Mouse (Mus musculus) right cerebral cortex, postnatal 14 days (tissue): ENCODE results near the gene Tenm2.

ENCODE experiments used
- DNase-seq: peaks from one replicate; pipeline ENCODE4 v3.0.0; 2022

Tenm2 gene

DNA sequence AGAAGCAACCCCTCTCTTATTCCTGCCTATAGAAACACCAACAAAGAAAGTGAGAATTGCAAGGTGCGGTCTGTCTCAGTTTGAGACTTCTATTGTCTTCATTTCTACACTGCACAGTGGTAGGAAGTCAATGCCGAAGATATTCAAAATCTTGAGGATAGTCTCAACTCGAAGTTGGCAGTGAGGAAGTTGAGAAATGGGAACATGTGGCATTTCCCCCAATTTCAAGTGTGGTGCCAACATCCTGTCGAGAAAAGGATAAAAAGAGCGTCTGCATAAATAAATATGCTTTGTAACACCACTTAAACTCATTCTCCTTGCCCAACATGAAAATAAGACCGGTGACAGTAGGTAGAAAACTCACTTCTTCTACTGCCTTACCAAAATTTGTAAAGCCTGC, 898.7 kb downstream of the Tenm2 start:
- DNase-seq: no peak

DNA sequence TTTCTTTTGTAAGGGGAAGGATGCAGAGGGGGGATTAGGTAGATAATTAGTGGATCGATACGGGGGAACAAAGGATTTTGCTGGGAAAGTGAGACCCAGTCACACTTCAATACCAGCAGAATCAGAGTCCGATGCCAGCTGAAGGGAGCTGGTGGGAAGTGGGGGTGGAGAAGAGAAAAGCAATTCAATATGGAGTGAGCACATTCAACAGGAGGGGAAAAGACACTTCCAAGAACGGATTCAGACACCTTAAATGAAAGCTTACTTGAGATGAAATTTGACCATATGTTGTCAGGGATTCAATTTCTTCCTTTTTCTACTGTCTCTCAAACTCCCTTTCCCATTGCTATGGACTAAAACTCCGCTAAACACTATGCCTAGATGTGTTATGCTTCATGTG, 900.6 kb downstream of the Tenm2 start:
- no peak for DNase-seq

DNA sequence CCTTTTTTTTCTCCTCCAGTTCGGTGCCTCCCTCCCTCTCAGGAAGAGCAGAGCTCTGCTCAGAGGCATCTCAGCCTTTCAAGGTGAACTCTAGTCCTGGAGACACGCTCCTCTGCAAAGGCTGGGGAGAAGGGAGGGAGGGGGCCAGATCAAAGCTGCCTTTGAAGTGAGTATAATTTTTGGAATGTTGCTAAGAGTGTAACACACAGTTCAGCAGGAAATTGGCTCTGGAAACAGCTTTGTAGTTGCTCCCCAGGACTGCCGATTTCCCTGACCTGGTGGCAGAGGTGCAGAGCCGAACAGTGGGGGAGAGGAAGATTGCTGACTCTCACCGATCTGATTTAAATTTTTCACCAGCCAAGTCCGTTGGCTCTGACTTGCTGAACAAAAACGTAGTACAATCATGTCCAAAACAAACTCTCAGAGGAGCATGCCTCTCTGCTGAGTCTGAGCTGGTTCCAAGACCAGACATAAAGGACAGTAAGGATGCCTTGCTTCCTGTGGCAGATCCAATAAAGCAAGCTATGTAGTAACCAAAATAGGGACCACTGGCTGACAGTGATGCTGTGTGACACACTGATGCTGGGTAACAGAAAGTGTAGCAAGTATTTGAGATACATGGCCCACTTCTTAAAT, 901.5 kb downstream of the Tenm2 start:
- no peak for DNase-seq

DNA sequence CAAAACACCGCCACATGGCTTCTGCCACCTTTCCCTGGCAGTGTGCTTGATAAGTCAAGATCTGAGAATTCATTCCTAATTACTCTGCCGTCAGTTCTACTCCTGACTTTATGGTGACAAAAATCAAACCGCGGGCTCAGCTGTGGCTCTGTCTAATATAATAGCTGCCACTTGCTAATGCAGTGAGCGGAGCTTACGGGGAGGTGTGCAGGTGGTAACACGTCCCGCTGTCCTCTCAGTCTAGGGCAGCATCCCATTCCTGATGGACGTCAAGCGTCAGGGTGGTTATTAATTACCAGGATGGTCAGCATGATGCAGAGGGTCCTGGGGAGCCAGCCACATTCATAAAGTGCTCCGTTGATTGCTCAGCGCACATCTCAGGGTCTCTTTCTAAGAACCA, 903.5 kb downstream of the Tenm2 start:
- no peak for DNase-seq

DNA sequence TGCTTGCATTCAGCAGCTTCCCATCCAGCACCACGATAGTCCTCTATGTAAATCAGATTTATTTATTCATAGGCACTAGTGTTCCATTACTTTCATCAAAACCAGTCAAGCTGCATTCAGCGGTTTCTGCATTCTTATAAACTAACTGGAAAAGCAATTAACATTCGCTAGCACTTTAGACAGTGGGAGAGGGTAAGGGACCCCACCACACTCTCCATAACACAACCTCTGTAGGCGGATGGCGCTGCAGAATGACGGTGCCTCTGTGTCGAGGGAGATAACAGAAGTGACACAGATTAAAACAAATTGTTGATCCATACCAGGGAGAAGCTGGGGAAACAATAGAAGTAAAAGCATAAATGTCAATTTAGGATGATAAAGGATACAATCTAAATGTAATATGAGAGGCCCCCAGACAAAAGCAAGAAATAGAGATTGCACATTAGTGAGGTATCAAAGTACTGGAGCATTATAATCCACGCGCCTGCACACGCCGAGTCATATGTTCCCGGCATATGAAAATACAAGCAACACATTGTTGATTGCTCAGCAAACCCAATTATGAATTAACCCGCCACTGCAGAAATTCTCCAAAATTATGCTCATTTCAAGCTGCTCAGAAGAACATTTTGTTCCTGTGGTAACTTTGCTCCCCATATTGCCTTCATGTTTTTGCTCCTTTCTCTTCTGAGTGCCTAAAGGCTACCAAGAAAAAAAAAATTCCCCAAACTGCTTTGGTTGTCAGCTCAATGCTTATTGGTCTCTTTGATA, 904.2 kb downstream of the Tenm2 start:
- DNase-seq: no peak

DNA sequence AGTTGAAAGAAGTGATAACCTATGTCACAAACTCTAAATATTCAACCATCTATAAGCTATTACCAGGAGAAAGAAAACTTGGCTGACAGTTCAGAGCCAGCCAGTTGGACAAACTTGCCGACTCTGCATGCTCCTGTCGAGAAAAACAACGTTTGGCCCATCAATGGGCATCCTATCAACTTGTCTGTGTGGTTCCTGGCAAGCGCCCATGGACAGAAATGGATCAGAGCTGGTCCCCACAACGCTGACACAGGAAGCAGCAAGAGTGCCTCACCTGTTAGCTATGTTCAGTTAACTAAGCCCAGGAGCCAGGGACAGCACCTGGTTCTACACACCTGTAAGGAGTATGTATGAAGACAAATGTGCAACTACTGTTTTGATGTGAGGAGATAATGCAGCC, 908.5 kb downstream of the Tenm2 start:
- DNase-seq: no peak

DNA sequence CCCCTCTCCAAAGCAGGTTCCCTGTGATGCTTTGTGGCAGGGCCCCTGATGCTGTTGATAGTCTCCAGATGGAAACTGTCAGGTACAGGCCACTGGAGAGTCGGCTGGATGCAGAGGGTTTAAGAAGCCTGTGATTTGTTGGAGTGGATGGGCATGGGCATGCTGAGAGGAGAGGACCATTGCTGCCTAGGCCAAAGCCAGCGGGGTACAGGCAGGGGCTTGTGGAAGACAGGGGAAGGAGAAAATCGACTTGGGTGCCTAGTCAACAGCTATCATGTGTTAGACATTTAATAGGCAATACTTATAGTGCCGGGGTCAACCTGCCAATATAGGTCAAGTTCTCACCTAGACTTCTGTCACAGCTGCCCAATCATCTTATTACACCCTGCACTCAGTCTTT, 926.4 kb downstream of the Tenm2 start:
- DNase-seq: no peak

DNA sequence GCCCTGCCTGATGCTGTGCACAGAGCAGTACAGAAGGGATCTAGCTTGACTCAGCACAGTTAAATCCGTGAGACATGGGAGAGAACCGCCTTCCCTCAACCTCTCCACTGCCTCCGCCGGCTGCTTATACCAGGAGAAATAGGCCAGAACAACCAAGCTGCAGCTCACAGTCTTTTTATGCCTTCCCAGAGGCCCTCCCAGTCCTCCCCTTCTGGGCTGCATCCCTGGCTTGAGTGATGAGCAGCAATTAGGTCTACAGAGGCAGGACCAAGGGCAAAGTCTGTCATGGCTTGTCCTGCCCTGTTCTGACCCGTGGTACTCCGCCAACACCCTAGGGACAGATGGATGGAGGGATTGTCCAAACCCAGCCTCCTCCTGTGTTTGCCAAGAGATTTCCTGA, 928.5 kb downstream of the Tenm2 start:
- DNase-seq: no peak

DNA sequence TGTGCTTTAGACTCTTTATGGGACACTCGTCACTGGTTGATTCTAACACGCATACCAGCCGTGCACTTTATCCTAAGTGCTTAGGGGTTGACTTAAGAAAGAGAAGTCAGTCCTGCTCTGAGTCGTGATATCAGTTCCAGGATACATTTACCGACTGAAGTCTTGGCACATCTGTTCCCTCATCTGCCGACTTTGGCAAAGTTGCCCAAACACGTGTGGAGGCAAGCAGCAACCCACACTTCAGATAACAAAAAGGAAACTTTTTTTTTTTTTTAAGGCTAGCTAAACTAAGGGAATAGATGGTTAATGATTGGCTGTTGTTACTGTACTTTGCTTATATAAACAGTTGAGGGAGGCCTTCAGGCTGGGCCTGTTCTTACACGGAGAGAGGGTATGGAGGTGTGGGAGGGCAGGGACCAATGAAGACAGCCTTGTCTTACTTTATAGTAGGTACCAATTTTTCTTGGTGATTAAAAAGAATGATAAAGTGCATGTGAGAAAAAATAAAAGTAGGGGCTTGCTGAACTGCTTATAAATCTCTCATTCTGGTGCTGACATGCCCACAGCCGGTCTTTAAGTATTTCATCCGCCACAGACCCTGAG, 930.3 kb downstream of the Tenm2 start:
- no peak for DNase-seq

DNA sequence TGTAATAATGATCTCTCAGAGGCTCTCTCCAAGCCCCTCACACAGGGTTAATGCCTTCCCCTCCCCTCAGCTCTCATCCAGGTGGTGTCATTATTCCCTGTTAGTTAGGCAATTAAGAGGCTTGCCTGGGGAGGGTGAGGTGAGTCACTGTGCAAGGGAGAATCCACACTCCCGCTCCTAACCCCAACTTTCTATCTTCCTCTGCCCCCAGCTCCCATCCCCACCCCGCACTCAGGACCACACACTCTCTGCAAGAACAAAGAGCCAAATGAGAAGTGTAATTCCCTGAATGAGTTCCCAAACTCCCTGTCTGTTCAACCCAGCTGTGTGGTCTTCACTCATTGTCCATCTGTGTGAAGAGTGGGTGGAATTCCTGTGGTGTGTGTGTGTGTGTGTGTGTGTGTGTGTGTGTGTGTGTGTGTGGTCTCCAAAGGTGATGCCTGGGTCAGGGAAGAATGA, 932.8 kb downstream of the Tenm2 start:
- DNase-seq: no peak

DNA sequence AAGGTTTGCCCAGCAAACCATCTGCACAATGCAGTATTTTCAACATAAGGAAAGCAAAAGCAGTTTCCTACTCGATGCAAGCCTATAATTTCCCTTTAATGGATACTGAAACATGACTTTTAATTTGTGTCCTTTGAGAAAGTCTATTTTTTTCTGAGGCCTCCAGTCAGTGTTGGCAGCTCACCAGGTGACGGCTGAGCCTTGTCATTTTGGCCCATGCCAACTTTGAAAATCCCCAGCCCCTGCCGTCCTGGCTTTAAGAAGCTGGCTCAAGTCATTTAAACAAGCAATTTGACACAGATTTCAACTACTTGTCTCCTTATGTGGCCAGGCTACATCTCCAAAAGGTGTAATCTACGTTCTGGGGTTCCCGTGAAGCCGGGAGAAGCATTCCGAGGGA, 933.7 kb downstream of the Tenm2 start:
- no peak for DNase-seq

DNA sequence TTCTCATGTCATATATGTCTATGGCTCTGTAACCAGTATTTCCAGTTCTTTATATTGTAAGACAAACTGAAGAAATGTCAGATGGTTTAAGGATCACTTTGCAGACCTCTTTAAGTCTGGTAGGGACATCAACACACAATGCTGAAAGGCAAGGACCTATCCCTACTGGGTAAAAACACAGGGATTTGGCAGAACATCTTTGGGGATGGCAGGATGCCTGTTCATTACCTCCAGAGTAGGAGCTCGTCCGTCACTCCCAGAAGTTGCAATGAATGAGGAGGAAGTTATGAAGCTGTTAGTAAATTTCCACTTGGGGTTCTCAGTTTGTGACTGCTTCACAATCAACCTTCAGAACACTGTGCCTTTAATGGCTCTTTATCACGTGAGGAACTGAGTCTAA, 939.2 kb downstream of the Tenm2 start:
- DNase-seq: no peak

DNA sequence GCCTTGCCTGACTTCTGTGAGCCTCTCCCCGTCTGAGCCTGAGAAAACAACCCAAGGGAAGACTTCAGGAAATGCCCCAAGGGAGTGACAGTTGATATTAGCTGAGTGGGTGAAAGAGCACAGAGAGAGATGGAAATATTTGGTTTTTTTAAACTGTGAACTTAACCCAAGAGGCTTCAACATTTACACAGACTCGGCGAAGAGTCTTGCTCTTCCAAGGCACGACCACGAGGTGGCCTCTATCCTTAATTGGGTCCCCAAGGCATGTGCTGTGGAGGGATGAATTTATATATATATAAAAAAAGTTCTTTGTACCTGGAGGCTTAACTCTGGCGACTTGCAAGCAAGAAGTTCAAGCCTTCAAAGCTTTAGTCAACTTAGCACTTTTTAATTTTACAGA, 943.6 kb downstream of the Tenm2 start:
- no peak for DNase-seq

DNA sequence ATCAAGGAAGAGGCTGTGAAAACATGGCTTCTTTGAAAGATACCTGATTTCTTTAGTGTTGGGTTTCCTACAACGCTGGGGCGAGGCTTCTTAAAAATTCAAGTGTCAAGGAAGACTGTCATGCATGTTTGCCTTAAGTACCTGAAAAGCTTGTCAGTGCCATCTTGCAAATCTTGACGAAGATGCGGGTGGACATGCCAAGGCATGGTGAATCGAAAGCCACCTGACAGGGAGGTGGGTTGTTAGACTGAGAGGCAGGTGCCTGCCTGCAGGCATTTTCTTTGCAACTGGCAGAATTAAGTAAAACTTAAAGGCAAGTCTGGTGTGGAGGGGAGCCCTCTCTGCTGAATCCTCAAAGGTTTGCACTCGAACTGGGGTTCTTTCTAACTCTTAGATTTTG, 949.5 kb downstream of the Tenm2 start:
- no peak for DNase-seq

DNA sequence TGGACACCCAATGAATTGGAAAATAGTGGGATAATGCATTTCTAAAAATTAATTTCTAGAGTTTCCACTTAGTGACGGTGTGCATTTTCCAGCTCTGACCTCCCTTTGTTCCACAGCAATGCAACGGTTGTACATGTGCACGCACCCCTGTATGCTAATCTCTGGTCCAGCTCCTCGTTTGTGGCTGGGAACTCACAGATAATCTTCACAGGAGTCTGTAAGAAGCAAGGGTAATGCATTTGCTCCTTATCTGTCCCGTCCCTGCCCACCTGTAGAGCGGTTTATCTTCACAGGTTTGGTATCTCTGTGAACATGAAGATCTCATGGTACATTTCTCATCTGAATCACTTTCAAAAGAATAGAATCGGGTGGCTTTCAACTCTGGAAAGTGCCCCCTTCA, 955.2 kb downstream of the Tenm2 start:
- no peak for DNase-seq

DNA sequence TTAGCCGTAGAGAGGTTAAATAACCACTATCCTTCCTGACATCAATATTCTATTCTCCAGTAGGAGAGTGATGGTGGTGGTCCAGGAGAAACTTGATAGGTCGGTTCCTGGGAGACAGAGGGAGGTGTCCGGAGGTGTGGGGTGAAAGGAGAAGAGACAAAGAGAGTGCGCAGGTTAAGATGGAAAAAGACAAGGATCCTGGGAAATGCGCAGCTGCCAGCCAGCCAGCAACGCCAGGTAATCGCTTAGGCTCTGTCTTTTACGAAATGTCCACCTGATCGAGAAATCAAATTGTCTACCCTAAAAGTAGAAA, 957.9 kb downstream of the Tenm2 start:
- DNase-seq: no peak

DNA sequence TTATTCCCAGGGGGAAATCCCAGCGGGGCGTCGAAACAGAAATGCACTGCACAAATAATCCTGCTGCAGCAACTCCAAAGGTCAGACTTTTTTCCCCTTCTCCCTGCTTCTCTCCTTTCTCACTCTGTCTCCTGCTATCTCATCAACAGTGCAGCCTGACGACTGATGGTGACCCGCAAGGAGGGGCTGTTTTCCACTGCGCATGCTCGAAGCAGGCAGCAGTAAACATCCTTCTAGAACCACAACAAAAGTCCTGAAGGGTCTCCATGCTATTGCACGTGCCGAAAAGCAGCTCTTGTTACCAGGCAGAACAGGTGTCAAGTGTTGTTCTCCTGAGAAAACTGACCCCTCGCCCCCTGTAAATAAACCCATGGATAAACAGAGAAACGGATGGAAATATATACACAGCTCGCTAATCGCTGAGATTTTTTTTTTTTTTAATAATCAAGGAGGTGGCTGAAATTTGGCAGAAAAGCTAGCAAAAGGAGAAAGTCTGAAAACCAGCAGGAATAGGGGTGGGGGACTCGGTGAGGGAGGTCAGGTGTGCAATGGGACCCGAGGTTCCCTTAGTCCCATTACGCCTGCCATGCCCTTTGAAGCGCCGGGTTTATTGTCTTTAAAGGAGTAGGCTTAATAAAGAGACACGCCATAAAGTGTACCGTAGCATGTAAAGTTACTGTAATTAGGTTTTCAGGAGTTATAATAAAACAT, 958.4 kb downstream of the Tenm2 start:
- no peak for DNase-seq

DNA sequence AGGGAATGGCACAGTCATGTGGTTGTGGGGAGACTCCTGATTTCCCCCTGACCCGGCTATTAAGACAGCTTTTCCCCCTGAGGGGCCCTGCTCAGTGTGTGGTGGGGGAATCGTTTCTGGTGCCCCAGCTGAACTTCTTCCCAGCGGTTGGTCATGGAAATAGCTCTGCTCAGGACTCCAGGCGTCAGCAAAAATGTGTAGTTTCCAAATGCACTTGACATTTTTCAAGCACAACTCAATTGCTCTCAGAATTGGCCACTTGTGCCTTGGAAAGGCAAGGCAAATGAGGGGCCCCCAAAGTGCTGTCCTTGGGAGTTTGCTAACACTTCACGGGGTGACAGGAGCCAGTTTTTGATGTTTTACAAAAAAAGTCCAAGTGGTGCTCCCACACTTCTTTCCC, 959.7 kb downstream of the Tenm2 start:
- DNase-seq: no peak

DNA sequence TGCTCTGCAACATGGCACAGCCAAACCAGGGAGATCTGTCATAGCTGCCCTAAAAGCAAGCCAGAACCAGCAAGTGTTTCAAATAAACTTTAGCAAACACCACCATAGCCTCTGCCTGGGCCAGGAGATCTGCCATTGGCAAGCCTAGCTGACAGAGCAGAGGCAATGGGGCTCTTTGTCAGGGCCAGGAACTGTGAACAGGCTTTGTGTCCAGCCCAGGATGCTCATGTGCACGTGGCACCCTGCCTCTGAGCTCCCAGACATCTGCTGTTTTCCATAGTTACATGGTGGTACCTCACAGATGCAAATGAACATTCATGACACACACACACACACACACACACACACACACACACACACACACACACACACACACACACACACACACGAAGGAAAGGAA, 963.6 kb downstream of the Tenm2 start:
- DNase-seq: no peak

DNA sequence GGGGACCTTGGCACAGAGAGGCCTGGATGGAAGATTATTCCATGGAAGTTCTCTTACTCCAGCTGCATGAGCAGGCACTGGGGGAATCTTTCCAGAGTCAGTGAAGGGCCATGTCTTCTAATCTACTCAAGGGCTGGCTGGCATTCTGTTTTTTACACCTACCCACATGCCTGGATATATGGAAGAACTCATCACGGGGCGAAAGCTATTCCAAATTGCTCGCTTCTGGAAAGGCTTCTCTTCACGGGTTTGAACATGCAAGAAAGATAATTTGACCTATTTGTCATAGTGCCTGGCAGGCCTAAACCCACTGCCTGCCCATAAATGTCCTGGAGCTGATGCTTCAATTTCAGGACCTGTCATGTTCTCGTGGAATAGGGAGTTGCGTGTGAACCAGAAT, 965.8 kb downstream of the Tenm2 start:
- no peak for DNase-seq

DNA sequence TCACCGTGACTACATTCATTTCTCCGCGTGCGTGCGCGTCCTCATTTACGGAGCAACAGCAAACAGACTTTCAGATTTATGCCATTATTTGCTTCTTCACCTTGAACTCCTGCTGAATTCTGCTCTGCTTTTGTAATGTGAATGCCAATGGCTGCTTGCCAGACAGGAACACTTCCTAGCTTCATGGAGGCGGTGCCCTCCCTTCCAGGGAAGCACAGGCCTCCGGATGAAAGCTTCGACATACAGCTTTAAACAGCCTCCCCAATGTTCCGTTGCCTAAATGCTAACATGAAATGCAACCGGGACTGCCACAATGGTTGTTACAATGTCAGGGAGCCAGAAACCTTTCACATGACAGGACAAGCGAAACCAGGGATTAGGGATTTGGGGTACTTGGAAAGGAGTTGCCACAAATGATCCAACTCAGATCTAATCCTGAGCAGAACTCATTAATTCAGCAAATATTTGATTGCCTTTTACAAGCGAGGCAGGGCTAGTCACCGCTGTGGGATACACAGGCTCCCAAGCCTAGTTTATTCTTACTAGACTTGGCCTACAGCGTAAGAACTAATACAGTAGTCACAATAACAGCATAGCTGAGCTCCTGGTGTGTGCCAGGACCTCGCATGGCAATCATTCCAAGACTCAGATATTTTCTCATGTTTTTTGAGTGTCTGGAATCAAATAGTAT, 970.8 kb downstream of the Tenm2 start:
- peak; percentile 12 for DNase-seq

DNA sequence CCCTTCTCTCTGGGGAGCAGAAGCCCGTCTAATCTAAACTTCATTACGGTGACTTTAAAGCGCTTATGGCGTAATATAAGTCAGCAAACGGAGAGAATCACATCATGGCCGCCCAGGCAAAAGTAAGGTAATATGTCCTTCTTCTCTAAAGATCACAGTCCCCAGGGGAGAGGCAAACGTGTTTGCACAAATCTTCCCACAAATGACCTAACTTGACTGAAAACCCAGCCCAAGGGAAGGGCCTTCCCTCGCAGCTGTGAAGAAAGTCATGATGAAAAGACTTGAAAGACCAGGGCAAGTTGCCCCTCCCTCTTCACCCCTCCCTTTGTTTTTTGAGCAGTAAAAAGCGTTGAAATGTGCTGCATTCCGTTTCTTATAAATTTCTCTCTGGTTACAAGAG, 971.9 kb downstream of the Tenm2 start:
- no peak for DNase-seq

DNA sequence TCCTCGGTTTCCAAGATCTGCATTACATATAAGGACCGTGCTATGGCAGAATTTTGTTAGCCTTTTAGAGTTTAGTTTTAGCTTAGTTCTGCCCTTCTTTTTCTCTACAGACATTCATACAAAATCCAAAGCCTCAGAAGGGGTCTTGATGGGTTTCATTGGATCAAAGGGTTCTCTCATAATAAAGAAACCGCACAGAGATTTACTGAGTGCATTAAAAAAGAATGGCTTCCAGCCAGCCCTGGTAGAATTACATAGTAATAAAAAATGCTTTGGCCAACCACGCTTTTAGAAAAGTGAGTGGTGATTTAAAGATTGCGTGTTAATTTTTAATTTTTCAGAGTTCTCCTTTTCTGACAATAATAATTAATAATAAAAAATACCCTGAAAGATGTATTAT, 978.6 kb downstream of the Tenm2 start:
- DNase-seq: no peak
